Mouse (Mus musculus): ENCODE measurements around the gene App. TPM values are rescaled to one million over a fixed set of nuclear protein-coding genes. Genes with fewer than 3 reads are reported as not detected.

App gene
- polyA plus RNA-seq, 1 experiment = 8.9 TPM

- Histone ChIP-seq H3K4me3 (replicated peaks) (no peak overlapping the region), H3K9me3 (peaks cover 3% of the 10 kb centered on the region; the same call in 1 of the 2 replicates), H3K36me3 (replicated peaks; ENCODE audit: low read length) (no peaks in the 10 kb centered on the region), H3K4me1 (no peaks in the 10 kb centered on the region), H3K27me3 (replicated peaks) (no peaks in the 10 kb centered on the region)
- TF ChIP-seq GATA1 (IDR thresholded peaks at IDR 0.05; ENCODE audit: borderline replicate concordance, low read length) = no peak
- TF ChIP-seq FLI1 (IDR thresholded peaks at IDR 0.05; ENCODE audit: low read length) = no peak
Measured at GRCm38 (mm10) chr16:84957253-84957652, 216.3 kb downstream of the App start.

- H3K27me3 ChIP-seq (replicated peaks) = no peaks in the 10 kb centered on the region
Measured at GRCm38 (mm10) chr16:84956690-84957089, 216.9 kb downstream of the App start.

GRCm38 (mm10) chr16:84955840-84956239, 217.7 kb downstream of the App start:
- Histone ChIP-seq H3K27me3 (replicated peaks) (no peaks in the 10 kb centered on the region), H3K9me3 (peaks cover 3% of the 10 kb centered on the region; the same call in 1 of the 2 replicates), H3K4me1 (no peaks in the 10 kb centered on the region), H3K36me3 (replicated peaks; ENCODE audit: low read length) (no peaks in the 10 kb centered on the region), H3K4me3 (replicated peaks) (no peak overlapping the region)
- TF ChIP-seq FLI1 (IDR thresholded peaks at IDR 0.05; ENCODE audit: low read length) = no peak
- TF ChIP-seq GATA1 (IDR thresholded peaks at IDR 0.05; ENCODE audit: borderline replicate concordance, low read length) = no peak

More at GRCm38 (mm10) chr16:84956690-84957089, 216.9 kb downstream of the App start:
- TF ChIP-seq FLI1 (IDR thresholded peaks at IDR 0.05; ENCODE audit: low read length) (no peak), GATA1 (IDR thresholded peaks at IDR 0.05; ENCODE audit: borderline replicate concordance, low read length) (no peak)
- Histone ChIP-seq H3K4me3 (replicated peaks) (no peak overlapping the region), H3K36me3 (replicated peaks; ENCODE audit: low read length) (no peaks in the 10 kb centered on the region), H3K9me3 (peaks cover 3% of the 10 kb centered on the region; the same call in 1 of the 2 replicates), H3K4me1 (no peaks in the 10 kb centered on the region)

GRCm38 (mm10) chr16:84955204-84955839, 218.2 kb downstream of the App start:
- no peaks in the 10 kb centered on the region for H3K27me3 ChIP-seq (replicated peaks)
- TF ChIP-seq GATA1 (IDR thresholded peaks at IDR 0.05; ENCODE audit: borderline replicate concordance, low read length) = no peak
- no peak for TF ChIP-seq FLI1 (IDR thresholded peaks at IDR 0.05; ENCODE audit: low read length)
- no peak overlapping the region for H3K4me3 ChIP-seq (replicated peaks)
- H3K9me3 ChIP-seq = peaks cover 3% of the 10 kb centered on the region; the same call in 1 of the 2 replicates
- H3K36me3 ChIP-seq (replicated peaks; ENCODE audit: low read length) = no peaks in the 10 kb centered on the region
- H3K4me1 ChIP-seq = no peaks in the 10 kb centered on the region

GRCm38 (mm10) chr16:84931024-84931423, 242.5 kb downstream of the App start:
- H3K4me3 ChIP-seq (replicated peaks) = no peak overlapping the region
- H3K4me1 ChIP-seq = no peaks in the 10 kb centered on the region
- TF ChIP-seq FLI1 (IDR thresholded peaks at IDR 0.05; ENCODE audit: low read length) = no peak
- no peak for TF ChIP-seq GATA1 (IDR thresholded peaks at IDR 0.05; ENCODE audit: borderline replicate concordance, low read length)
- H3K27me3 ChIP-seq (replicated peaks) = no peaks in the 10 kb centered on the region
- no peaks in the 10 kb centered on the region for H3K9me3 ChIP-seq
- no peaks in the 10 kb centered on the region for H3K36me3 ChIP-seq (replicated peaks; ENCODE audit: low read length)

GRCm38 (mm10) chr16:84927827-84928226, 245.7 kb downstream of the App start:
- no peaks in the 10 kb centered on the region for H3K4me1 ChIP-seq
- H3K9me3 ChIP-seq = no peaks in the 10 kb centered on the region
- no peak for TF ChIP-seq FLI1 (IDR thresholded peaks at IDR 0.05; ENCODE audit: low read length)
- no peak for TF ChIP-seq GATA1 (IDR thresholded peaks at IDR 0.05; ENCODE audit: borderline replicate concordance, low read length)
- no peaks in the 10 kb centered on the region for H3K27me3 ChIP-seq (replicated peaks)
- no peak overlapping the region for H3K4me3 ChIP-seq (replicated peaks)
- no peaks in the 10 kb centered on the region for H3K36me3 ChIP-seq (replicated peaks; ENCODE audit: low read length)

GRCm38 (mm10) chr16:84919649-84920308, 253.8 kb downstream of the App start:
- H3K27me3 ChIP-seq (replicated peaks) = no peaks in the 10 kb centered on the region
- H3K4me1 ChIP-seq = no peaks in the 10 kb centered on the region
- H3K4me3 ChIP-seq (replicated peaks) = no peak overlapping the region
- no peaks in the 10 kb centered on the region for H3K9me3 ChIP-seq
- H3K36me3 ChIP-seq (replicated peaks; ENCODE audit: low read length) = no peaks in the 10 kb centered on the region
- TF ChIP-seq GATA1 (IDR thresholded peaks at IDR 0.05; ENCODE audit: borderline replicate concordance, low read length) (no peak), FLI1 (IDR thresholded peaks at IDR 0.05; ENCODE audit: low read length) (no peak)

GRCm38 (mm10) chr16:84919087-84919486, 254.5 kb downstream of the App start:
- Histone ChIP-seq H3K9me3 (no peaks in the 10 kb centered on the region), H3K4me1 (no peaks in the 10 kb centered on the region), H3K36me3 (replicated peaks; ENCODE audit: low read length) (no peaks in the 10 kb centered on the region), H3K27me3 (replicated peaks) (no peaks in the 10 kb centered on the region), H3K4me3 (replicated peaks) (no peak overlapping the region)
- TF ChIP-seq GATA1 (IDR thresholded peaks at IDR 0.05; ENCODE audit: borderline replicate concordance, low read length) = no peak
- TF ChIP-seq FLI1 (IDR thresholded peaks at IDR 0.05; ENCODE audit: low read length) = no peak

GRCm38 (mm10) chr16:84916772-84917171, 256.8 kb downstream of the App start:
- Histone ChIP-seq H3K27me3 (replicated peaks) (no peaks in the 10 kb centered on the region), H3K36me3 (replicated peaks; ENCODE audit: low read length) (no peaks in the 10 kb centered on the region), H3K4me3 (replicated peaks) (no peak overlapping the region), H3K9me3 (peaks cover 4% of the 10 kb centered on the region; the same call in 1 of the 2 replicates), H3K4me1 (no peaks in the 10 kb centered on the region)
- TF ChIP-seq FLI1 (IDR thresholded peaks at IDR 0.05; ENCODE audit: low read length) (no peak), GATA1 (IDR thresholded peaks at IDR 0.05; ENCODE audit: borderline replicate concordance, low read length) (no peak)

- Histone ChIP-seq H3K9me3 (peaks cover 4% of the 10 kb centered on the region; the same call in 1 of the 2 replicates), H3K4me3 (replicated peaks) (no peak overlapping the region), H3K27me3 (replicated peaks) (no peaks in the 10 kb centered on the region), H3K4me1 (no peaks in the 10 kb centered on the region), H3K36me3 (replicated peaks; ENCODE audit: low read length) (no peaks in the 10 kb centered on the region)
- TF ChIP-seq FLI1 (IDR thresholded peaks at IDR 0.05; ENCODE audit: low read length) (no peak), GATA1 (IDR thresholded peaks at IDR 0.05; ENCODE audit: borderline replicate concordance, low read length) (no peak)
Measured at GRCm38 (mm10) chr16:84911477-84912165, 261.9 kb downstream of the App start.

All from megakaryocyte, embryonic 14.5 days (primary cell).